Mouse (Mus musculus): ENCODE results near the gene Lgals3.

Gene Lgals3

DNA sequence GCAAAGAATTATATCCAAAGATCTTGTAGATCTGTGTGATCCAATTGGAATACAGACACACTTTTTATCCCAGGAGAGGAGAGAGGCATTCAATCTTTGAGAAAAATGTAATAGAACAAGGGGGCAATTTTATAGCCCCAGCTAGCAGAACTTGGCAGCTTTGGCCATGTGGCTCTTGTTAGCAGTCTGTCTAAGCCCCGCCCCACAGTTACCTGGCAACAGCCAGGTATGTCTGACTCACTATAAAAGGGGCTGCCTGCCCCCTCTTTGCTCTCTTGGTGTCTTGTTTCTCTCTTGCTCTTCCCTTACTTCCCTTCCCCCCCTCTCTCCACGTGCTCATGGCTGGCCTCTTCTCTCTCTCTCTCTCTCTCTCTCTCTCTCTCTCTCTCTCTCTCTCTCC, 54.1 kb downstream of the Lgals3 start:
- no peak for DNase-seq (ENCODE audit: inconsistent ontology term)

DNA sequence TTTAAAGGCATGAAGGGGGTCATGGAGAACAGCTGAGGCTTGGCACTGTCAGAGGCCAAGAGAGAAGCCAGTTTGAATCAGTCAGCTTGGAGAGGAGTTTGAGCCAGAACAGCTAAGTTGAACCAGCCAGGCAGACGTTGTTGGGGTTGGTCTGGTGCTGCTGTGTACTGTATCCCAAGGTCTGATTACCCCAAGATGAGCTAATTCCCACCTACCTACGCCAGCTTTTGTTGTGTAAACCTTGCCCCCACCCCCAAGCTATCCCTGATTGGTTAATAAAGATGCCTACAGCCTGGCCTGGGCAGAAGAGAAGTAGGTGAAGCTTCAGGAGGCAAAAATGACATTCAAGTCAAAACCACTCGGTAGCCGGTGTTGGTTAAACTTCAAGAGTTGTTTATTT, 54.9 kb downstream of the Lgals3 start:
- no peak for DNase-seq (ENCODE audit: inconsistent ontology term)

DNA sequence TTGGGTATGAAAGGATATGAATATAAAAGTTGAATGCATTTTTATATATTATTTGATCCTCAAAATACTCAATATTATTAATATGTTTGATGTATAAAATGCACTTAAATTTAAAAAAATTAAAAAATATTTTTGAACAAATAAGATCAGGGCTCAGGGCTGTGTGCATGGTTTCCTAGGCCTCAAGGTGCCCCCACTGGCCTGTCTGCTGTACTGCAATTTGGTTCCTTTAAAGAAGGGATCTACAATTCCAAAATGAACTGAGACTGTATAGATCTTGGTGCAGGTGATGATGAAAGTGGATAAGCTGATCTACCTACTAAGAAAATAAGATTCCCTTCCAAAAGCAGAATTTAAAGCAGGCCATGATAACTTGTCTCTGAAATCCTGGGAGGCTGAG, 65.4 kb downstream of the Lgals3 start:
- no peak for DNase-seq (ENCODE audit: inconsistent ontology term)
